Mouse (Mus musculus) frontal cortex, postnatal 10 days (tissue): ENCODE results near the gene Ywhah.

ENCODE experiments used
- DNase-seq, 2 experiments: peaks; one replicate each; pipeline ENCODE4 v3.0.0; 2022; ENCODE audit warnings: low spot score in 2 of 2, mixed read lengths in 1 of 2

Gene Ywhah

DNA sequence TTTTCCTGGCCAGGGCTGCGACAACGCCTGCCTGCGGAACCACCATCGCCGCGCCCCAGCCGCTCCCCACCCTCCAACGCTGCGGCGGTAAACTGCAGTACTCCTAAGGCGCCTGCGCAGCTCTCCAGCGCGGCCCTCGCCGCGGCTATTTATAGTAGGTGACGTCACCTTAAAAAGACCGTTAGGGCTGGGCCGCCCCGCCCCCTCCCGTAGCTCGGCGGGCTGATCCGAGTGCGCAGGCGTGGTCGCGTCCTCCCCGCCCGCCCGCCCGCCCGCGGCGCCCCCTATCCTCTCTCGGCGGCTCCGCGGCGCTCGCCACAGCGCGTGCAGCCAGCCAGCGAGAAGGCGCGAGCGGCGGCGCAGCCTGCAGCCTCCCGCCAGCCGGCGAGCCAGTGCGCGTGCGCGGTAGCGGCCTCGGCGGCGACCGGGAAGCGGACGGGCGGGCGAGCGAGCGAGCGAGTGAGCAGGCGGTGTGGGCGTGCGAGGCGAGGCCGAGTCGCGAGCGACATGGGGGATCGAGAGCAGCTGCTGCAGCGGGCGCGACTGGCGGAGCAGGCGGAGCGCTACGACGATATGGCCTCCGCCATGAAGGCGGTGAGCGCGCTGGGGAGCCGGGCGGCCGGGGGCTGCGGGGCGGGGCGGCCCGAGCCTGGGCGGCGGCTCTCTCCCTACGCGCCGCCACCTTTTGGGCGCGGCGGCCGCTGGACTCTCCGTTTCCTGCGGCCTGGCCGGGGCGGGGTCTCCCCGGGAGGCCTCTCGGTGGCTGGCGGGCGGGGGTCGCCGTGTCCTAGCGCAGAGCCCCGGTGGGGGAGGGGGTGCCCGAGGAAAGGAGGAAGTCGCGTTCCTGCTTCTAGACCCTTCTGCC is at the start of gene Ywhah:
Gene Ywhah, plus strand, starts transcription at position 256 of the 865 bp plus-strand sequence.
- peak; percentile 95 to 97 for DNase-seq

DNA sequence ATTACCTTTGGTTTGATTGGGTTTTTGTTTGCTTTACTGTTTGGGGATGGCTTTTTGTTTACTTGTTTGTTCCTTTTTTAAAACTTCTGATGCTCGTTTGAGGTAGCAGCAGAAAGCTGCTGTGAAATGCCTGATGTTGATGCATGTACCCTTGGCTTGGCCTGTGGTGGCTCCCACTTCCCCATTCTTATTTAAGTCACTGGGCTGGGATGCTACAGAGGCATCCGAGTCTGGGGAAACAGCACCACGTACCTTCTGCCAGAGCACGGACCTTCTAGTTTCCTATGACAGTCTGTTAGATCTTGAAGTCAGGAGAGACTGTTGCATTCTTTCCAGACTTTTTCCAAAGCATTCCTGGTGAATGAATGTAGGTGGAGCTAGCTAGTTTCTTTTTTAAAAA is 42.1 kb upstream of the Ywhah start:
- DNase-seq = no peak

DNA sequence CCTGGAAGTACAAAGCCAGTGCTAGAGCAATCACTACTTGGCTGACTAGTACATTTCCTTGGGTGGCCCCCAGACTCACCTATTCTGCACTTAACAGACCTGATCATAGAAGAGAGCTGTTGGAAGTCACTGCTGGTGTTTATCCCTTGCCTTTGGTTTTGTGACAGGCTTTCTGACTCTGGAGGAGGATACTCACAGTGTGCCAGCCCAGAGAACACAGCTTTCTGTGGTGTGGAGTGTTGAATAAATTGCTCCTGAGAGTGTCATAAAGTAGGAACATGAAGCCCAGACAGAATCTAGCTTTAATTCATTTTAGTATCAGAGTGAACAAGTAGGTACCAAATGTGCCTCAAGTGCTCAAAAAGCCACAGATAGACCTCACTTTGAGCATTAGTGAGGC is 41.4 kb upstream of the Ywhah start:
- DNase-seq = no peak

DNA sequence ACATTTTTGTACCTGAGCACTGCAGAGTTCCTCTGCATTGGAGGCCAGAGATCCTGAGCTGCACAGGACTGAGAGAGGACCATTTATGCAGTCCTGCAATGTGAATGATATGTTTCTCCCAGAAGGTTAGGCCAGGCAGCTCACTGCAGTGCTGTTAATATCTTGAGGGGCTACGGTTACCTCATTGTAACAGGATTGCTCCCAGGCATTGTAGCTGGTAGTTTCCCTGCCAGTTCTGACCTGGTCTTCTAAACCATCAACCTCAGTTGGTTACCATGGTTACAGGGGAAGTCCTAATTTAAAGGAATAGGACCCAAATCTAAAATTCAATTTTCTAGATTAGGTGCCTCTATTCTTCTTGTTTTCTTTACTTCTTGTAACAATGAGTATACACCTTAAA is 33.2 kb upstream of the Ywhah start:
- no peak for DNase-seq

DNA sequence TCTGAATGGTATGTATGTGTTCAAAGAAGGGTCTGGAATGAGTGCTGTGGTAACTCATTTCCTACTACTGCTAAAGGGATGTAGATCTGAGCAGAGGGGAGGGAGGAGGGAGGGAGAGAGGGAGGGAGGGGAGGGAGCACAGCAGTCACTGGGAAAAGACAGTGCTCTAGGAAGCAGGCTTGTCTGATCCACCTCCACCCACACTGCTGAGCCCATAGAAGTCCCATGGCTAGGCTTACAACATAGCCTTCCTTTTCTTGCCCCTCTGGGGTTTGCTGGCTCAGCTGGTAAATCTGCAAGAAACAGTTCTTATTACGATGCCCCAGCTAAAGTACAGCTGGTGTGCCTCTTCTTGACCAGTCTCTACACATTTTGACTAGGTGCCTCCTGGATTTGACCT is 30.7 kb upstream of the Ywhah start:
- DNase-seq = no peak

DNA sequence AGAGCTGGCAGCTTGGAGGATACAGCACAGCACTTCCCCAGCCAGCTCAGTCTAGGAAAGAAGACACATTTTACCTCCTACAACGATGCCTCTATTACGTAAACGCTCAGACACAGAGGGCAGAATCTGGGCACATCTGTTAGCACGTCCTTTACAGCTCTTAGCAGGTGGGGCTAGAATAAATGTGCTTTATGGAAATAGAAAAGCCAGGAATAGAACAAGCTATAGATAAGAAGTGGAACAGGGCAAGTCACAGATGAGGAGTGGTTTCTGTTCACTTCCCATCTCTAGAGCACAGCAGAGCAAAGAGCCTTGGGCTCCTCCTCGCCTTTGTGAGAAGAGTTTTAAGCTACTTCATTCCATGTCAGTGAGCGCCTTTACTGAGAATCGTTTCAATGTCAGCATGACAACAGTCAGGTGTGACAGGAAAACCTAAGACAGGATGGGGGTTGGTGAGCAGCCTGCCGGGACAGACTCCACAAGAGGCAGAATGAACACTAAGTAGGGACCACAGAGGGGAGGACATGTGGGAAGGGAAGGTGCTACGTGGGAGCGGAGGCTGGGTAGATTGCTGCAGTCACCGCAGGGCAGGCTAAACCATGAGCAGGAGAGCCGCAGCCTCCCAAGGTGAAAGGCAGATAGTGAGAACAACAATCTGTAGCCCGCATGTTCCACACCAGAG is 28.5 kb upstream of the Ywhah start:
- peak in 1 of 2 experiments; percentile 37 for DNase-seq

DNA sequence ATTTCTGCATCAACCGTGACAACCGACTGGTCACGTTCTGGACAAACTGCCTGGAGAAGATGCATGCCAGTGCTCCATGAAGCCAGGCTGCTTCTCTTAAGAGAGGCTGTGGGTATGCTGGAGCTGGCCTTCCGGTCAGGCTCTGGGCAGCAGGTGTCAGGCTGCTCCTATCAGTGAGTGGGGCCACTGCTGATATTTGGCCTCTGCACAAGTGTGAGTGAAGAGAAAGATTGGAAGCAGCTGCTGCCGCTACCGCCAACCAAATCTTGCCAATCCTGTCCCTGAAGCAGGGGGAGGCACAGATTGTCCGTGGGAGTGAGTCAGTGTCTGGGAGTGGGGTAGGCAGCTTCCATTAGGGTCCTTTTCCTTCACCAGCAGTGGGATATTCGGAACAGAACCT is 27.5 kb upstream of the Ywhah start:
- DNase-seq = no peak

DNA sequence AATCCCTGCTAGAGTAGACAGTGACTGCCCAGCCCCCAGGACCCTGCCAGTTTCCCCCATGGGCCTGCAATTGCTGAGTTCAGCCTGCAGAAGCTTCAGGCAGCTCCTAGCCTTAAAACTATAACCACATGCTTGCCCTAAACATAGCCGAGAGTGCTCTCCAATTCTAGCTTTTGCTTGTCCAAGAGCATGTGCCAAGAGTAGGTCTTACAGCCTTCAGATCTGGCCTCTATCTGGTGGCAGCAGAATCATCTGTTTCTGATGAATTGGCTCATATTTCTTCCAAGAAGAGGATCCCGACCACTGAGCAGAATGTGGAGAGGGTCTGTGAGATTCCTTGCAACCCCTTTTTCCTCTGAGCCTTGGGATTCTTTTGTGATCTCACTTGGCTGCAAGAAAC is 24.1 kb upstream of the Ywhah start:
- no peak for DNase-seq

DNA sequence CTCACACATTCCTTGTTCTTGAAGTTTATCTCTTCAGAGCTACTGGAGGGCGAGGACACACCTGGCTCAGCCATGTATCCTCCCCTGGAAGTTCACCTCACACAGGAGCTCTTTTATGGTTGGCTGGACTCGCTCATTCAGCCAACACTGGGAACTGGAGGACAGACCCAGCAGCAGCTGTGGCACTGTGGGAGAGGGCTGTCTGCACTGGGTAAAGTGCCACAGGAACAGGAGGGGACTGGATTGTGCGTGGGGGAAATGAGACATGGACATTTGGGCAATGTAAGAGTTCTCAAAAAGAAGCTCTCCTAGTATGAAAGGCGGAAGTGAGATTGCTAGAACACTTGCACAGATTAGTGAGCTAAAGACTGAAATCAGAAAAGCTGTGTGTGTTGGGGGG is 22.9 kb upstream of the Ywhah start:
- no peak for DNase-seq

DNA sequence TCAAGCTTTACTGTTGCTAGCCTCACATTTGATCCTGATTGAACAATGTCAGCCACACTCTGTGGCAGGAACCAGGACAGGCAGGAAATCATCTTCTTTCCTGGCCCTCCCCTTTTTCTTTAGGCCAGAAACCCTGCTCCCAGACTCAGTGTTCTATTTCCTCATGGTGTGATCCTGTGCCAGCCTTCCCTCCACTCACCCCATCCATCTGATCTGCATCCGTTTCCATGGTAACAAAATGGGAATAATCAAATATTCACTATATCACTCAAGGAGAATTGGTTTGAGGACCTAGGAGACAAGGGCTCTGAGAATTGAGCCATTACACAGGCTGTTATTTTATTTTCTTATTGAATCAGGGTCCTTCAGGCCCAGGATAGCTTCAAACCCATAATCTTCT is 22.1 kb upstream of the Ywhah start:
- no peak for DNase-seq

DNA sequence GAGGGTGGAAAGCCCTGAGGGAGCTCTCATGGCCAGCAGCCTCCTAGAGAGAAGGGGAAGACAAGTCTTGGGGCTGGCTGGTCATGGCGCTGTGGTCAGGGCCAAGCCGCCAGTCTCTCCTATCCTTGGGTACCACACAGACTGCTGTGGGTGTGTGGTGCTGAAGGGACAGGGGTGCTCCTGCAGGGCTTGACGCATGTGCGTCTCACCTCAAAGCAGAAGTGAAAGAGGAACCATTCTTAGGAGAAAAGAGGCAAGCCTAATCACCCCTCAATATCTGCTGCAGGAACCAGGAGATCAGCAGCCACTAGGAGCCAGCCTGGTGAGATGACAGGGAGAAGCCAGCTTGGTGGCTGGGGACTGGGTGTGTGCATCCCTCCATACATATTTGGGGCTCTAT is 20.9 kb upstream of the Ywhah start:
- DNase-seq = no peak

DNA sequence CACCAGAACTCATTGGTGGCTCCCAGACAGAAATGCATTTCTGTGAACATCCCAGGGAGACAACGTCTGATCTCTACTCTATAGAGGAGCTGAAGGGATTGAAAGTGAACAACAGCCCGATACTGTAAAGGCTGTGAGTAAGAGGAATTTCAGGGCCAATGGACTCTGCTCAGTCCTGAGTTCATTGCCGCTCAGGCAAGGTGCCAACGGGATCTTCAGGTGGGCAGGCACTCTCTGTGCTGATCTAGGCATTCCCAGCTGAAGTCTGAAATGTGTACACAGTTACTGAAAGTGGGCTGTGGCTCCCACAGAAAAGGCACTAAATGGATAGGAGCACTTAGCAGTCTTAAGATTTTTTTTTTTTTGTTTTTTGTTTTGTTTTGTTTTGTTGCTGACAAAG is 19.8 kb upstream of the Ywhah start:
- DNase-seq = no peak

DNA sequence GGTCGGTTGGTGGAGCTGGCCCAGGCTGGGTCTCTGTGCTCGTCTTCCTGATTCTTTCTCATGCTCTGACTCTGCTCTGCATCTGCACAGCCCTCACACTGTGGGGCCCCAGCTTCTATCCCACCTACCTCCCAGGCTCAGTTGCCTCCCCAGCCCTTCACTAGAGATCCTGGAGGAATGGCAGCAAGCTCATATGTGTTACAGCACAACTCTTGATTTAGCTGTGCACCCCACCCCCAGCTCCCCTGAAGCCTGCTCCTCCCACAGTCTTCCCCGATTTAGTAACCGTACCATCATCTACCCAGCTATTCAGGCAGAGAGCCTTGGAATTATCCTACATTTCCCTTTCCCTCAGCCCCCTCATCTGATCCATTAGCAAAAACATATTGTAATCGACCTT is 17.5 kb upstream of the Ywhah start:
- DNase-seq = peak; percentile 44 to 70

DNA sequence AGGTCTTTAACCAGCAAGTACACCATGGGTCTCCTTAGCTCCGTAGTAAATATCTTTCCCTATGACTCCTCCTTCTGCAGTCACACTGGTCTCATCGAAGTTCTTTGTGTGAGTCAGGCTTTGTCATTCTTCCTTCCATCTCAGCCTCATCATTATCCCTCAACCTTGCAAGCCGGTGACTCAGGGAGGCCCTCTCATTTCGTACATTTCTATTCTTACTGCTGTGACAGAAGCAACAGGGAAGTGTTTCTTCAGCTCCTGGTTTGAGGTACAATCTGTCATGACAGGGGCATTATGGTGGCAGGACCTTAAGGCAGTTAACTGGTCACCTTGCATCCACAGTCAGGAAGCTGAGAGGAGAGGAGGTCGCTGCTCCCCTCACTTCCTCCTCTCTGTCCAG is 15.8 kb upstream of the Ywhah start:
- no peak for DNase-seq

DNA sequence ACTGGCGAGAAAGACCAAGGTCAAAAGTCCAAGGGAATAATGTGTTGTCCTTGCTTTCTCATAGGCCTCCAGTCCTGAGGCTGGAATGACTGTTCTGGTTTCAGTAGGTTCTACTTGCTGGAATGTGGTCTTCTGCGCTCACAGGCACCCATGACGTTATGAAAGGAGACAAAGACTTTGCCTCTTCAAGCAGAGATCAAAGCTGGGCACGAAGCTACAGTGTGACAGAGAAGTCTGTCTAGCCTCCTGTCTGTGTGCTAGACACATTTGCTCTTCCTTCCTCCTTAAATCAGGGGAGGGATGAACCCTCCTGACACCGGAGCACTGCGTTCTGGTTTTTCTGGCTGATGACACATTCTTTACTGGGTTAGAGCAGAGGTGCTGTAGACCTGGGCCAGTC is 15.1 kb upstream of the Ywhah start:
- DNase-seq = no peak

DNA sequence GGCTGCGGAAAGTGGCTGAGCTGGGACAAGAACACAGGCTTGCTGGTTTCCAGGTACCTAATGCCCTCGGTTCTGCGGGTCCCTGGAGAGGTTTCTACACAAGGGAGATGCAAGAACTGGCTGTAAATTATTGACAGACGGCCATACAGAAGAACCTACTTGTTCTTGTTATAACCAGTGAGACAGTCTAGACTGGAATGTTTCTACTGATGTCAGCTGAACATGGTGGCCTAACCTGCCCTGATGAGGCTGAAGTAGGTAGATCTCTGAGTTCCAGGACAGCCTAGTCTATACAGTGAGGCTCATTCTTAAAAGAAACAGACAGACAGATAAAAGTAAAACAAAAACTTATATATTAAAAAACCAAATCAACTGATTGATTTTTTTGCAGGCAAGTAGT is 14.5 kb upstream of the Ywhah start:
- DNase-seq = no peak

DNA sequence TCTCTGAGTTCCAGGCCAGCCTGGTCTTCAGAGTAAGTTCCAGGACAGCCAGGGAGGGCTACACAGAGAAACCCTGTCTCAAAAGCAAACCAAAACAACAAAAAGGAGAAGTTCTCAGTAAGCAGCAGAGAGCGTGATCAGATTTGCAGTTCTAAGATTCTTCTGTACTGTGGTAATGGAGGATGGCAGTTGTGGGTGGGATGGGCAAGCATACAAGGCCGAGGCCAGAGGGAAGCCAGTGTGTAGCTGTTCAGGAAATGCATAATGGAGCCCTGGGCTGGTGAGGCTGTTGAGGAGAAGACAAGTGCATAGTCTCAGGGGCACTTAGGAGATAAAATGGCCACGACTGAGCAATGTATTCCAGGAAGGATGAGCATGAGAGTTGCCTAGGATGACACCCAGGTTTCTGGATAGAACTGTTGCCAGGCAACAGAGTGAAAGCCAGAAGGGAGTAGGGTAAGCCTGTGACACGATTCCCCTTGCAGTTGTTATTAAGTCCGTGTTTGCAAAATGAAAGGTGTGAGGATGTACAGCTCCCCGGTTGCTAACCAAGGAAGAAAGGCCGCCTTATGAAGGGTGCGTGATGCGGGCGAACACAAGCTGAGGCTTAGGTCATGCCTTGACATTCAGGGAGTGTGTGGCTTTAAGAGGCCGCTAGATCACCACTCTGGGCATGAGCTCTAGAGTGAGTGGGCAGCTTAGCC is 13.0 kb upstream of the Ywhah start:
- no peak for DNase-seq

DNA sequence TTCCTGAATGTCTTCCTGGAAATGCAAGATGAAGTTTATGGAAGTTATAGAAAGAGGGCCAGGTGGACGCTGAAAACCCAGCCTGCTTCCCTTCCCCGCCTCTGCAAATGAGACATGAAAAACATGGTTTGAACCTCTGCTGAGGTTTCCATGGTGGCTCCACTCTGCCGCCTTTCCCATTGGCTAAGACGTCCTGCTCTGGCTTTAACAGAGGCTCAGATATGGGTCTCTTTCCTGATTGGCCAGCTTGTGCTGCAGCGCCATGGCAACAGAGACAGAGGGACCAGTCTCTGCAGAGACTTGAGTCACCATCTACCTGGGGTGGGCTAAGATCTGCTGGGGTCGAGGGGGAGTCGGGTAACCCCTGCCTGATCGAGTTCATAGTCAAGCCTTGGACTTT is 11.9 kb upstream of the Ywhah start:
- peak; percentile 72 to 87 for DNase-seq

DNA sequence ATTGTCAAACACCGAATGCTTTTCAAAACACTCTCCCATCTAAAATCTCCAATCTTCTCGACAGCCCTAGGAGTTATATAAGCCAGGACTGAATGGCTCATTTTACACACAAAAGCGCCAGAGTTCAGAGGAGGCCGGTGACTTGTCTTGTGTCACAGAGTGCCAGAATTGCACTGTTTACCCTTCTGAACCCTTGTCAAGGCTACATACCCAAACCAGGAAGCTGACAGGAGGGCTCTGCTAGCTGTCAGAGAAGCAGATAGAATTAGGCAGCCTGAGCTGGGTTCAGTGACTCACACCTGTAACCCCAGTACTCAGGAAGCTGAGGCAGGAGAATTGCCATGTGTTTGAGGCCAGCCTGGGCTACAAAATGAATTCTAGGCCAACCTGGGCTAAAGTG is 11.2 kb upstream of the Ywhah start:
- DNase-seq = no peak

DNA sequence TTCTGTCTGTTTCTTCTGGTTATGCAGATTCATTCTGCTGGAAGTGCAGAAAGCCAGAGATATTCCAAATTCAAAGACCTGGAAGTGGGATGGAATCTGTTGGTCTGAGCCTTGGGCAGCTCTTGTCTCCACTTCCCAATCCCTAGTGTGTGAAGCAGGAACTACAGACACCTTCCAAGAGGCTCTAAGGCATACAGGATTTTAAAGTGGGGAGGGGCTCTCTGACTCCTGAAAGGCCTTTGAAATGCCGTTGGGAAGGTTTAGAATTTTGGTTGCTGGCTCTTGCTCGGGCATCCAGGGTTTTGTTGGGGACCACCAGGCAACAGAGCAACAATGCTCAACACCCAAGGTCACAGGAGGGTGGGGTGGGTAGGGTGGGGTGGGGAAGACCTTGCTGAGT is 9.3 kb upstream of the Ywhah start:
- DNase-seq = no peak

DNA sequence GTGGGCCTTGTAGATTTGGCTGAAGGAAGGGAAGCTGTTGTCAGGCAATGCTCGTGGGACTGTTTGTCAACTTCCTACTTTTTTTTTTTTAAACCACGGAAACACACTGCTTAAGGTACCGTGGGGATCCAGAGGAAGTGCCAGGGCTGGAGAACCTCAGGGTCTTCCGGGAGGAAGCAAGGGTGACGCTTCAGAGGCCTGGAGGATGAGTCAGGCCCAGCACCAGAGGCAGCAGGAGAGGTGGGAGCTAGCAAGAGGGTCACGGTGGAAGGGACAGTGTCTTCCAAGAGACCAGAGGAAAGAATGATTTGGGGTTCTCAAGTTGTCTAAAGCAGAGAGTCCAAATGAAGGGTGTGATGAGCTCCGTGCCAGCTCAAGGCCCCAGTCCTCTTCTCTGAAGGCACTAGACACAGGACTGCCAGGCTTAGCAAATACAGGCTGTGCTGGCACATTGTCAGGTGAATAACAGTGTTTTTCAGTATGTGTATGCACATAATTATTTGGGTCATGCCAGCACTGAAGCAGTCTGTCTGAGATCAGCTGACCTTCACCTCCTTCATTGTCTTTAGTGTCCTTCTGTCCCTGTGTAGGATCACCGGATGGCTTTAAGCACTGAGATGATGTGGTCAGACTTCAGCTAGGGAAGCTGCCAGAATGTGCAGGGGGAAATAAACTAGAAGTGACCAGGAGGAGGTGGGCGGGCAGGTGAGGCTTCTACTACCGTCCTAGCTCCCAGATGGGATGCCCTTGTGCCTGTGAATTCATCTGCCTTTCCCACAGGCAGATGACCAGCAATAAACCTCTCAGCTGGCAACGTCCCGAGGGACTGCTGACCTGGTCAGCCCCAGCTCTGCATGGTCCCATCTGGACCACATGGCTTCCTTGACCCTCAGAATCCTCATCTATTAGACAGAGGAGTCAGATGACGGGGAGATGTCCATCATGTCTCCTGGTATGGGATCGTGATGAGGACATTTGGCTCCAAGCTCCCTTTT is 8.5 kb upstream of the Ywhah start:
- no peak for DNase-seq
